Mouse (Mus musculus) bone marrow macrophage, adult 2 months (primary cell): ENCODE measurements around the gene Fam173b.

Experiments
- CTCF ChIP-seq: IDR thresholded peaks from 2 replicates; pipeline ENCODE4 v1.5.1; 2012; ENCODE audit warnings: low read depth, mild to moderate bottlenecking, low read length, moderate library complexity
- POLR2A ChIP-seq: IDR thresholded peaks from 2 replicates; pipeline ENCODE4 v1.6.1; 2012; ENCODE audit warnings: mild to moderate bottlenecking, low read depth, low read length, borderline replicate concordance

DNA sequence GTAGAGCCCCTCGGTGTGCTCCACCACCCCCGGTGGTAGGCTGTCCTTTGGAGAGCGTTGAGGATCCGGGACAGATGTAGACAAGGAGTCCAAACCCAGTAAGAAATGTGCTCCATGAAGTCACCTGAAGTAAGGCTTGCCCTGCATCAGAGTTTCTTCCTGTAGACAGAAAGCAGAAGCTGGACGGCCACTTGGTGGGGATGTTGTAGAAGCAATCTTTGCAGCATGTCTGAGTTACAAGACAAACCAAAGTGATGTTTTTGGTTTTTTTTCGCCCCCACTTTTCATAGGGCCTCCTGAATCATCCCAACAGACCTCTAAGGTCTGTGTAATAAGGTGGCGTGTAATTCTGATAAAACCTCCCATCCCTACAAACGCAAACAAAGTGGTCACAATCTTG, 17.9 kb downstream of the Fam173b start:
- no peak for TF ChIP-seq POLR2A
- TF ChIP-seq CTCF: no peak
